Mouse (Mus musculus): Measurements from ENCODE around the gene Fkbp7.
"Not testable (repeated sequence)": the region's sequence is repeated elsewhere in the genome, so short reads cannot be mapped to it uniquely, and the experiment has no call there.

The Fkbp7 gene

DNA sequence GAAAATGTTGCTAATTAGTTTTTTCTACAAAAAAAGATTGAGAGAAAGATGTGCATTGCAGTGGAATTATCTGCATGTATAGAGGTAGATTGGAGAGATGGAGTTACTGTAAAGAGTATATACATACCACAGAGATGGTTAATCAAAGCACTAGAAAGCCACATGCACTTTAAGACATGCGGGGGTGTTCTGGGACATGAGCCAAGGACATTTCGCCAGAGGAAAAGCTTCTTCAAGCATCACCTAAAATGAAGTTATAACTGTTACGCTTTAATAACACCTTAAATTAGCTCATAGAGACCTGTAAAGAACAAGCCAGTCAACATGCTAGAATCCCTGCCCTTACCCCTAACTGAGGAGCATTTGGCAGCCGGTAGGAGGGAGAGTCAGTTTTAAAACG, 5.7 kb downstream of the Fkbp7 start:
- DNase-seq (ENCODE audit: low spot score in 2 of 2): no peak

DNA sequence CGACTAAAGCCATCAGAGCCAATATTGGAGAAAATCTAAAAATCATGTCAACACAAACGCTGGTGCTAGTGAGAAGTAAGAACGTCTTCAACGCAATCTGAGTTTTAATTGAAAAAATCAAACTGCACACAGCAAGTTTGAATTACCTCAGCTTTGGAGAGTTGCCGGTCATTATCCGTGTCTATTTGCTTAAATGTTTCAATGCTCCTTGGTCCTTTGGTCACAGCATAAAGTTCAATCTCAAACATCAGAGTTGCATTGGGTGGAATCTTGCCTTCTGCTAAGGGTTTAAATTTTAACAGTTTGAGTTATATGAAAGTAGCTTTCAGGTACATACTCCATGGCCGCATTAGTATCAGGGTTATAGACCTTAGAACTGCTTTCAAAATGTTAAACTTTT, 7.4 kb downstream of the Fkbp7 start:
- no peak for DNase-seq (ENCODE audit: low spot score in 2 of 2)

DNA sequence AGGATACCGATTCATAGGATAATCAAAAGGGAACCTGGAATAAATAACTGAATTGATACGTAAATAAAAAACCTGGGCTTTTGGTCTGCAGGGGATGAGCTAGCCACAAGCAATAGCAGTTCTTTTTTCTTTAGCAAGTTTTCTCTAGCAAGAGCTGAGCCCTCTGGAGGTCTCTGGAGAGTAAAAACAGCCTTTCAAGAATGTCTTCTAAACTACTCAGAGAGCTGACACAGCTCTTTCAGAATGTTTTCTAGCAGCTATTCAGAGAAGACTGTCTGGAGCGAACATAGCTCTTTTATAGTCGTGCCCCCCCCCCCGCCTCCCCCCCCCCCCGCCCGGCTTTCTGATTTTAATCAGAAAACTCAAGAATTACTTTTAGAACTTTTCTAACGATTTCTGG, 13.5 kb downstream of the Fkbp7 start:
- DNase-seq (ENCODE audit: low spot score in 2 of 2): no peak

DNA sequence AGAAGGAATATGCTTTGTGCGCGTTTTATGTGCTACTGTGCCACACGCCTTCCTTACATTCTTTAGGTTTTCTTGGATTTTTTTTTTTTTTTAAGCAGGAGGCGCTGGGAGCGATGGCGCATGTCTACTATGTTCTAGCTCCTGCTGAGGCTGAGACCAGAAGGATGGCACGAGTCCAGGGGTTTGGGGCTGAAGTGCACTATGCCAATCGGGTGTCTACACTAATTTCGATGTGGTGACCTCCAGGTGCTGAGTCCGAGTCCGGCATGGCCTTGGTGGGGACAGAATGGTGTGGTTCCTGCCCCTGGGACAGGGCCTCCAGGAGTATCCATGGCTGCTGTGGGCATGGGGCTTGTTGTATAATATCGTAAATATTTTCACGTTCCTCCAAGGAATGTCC, 14.4 kb downstream of the Fkbp7 start:
- DNase-seq (ENCODE audit: low spot score in 2 of 2): no peak

DNA sequence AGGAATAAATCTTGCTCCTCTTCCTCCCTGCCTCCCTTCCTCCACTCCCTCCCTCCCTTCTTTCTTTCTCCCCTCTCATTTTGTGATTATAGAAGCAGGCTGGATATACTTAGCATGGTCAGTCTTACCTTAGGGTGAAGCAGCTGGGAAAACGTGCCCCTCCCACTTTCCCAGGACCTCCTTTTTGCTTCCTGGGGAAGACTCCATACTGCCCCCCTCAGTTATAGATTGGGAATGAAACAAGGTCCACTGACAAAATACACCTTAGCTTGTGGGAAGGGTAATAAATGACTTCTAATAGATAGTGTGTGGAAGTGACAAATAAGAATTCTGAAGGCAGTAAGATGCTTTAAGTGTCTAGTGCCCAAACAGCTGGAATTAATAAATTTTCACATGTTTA, 16.9 kb downstream of the Fkbp7 start:
- DNase-seq (ENCODE audit: low spot score in 2 of 2): no peak

DNA sequence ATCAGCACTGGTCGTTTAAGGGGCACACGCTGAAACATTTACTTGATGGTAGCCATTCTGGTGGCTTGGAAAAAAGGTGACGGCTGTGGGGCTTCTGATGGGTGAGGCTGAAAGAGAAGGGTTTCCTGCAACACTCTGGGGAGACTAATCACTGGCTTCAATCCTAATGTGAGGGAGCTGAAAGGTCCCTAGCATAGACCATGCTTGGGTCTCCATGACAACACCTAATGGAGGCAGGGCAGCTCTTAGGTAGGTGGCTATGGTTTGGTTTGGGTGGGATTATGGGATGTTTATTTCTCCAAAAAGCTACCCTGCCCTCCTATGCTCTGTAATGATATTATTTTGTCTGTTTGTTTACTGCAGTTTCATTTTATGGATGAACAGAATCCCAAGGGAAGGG, 17.5 kb downstream of the Fkbp7 start:
- DNase-seq (ENCODE audit: low spot score in 2 of 2): no peak

DNA sequence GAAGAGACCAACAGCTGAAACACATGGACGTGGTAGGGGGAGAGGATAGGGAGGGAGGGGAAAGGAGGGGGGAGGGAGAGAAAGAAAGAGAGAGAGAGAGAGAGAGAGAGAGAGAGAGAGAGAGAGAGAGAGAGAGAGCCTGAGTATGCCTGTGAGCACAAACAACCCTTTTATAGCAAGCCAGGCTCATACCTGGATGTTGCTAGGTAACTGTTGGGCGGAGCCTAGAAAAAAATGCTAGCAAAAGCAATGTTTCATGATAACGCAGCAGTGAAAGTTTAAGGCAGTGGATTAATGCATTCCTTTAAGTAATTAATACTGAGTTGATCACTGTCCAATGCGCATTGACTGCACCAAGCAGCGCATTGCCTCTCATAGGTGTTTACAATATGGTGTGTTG, 18.3 kb downstream of the Fkbp7 start:
- DNase-seq (ENCODE audit: low spot score in 2 of 2): no peak

DNA sequence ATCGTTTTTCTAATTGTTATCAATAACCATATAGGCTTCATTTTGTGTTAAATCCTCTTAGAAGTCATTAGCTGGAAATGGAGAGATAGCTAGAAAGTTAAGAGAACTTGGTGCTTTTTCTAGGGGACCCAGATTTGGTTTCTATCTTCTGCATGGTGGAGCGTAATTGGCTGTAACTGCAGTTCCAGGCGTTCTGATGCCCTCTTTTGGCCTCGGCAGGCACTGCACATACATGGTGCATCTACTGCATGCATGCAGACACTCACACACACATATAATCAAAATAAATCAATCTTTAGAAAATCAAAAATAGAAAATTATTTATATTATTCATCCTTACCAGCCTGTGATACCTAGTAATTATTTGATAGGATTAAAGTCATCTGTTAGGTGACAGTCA, 19.8 kb downstream of the Fkbp7 start:
- no peak for DNase-seq (ENCODE audit: low spot score in 2 of 2)

DNA sequence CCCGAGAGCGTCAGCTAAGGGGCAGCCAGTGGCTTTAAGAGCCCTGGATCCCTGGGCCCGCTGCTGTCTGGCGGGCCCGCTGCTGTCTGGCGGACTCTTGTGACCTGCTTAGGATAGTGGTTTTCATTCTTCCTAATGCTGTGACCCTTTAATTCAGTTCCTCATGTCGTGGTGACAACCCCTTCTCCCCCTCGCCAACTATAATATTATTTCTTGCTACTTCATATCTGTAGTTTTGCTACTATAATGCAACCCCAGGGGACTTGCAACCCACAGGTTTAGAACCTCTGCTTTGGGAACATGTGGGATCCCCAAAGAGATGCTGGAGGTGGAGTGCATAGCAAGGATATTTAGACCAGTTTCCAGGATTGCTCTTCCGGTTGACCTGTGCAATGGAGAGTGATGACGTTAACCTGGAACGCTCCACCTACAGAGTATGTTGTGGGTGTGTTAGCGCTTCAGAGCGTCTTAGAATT, 24.2 kb downstream of the Fkbp7 start:
- no peak for DNase-seq (ENCODE audit: low spot score in 2 of 2)

DNA sequence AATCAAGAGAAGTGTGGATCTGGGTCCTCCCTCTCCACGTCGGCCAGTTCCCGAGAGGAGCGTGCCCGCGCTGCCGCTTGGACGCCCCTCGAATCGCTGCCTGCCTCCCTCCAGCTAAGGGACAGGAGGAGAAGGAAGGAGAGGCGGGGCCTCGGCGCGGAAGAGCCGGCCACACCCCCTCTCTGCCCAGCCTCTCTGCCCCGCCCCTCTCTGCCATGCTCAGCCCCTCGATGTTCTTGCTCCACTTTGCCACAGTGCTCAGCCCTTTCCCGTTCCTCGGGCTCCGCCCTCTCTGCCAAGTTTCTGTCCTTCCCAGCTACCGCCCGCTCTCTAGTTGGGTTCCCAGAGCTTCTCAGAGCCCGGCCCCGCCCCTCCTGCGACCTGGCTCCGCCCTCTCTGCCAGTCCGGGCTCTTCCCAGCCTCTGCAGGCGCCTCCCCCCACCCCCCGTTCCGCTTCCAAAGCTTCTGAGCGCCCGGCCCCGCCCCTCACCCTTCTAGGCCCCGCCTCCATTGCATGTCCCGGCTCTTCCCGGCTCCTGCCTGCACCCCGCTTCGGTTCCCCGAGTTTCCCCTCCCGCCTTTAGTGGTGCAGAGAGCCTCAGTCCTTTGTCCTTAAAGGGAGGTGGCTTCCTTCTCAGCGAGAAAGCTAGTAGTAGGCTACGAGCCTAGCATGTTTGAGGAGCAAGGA, 24.9 kb downstream of the Fkbp7 start, which contains the start of the genes Prkra and Pjvk:
Gene Prkra (minus strand): TSS at position 133 of the 688 bp plus-strand sequence.
Gene Pjvk (plus strand): TSS at position 594 of the 688 bp plus-strand sequence.
- peak; percentile 99 for DNase-seq (ENCODE audit: low spot score in 2 of 2)

DNA sequence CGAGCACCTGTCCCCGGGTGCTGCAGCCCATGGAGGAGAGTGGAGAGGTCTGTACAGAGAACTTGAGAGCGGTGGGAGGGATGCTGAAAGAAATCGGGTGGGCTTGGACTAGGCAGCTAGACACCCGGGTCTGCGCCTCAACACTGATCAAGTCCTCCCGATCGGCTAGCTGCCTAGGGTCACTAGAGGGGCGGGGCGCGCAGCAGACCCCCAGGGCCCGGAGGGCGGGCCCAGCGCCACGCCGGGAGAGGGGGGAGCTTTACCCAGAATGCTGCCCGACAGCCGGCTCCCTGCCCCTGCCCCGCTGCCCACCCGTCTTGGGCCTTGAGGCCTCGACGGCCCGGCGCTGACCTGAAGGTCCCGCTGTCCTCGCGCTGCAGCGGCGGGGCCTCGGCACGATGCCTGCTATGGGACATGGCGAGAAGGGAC, 25.5 kb downstream of the Fkbp7 start:
- DNase-seq (ENCODE audit: low spot score in 2 of 2): no peak

DNA sequence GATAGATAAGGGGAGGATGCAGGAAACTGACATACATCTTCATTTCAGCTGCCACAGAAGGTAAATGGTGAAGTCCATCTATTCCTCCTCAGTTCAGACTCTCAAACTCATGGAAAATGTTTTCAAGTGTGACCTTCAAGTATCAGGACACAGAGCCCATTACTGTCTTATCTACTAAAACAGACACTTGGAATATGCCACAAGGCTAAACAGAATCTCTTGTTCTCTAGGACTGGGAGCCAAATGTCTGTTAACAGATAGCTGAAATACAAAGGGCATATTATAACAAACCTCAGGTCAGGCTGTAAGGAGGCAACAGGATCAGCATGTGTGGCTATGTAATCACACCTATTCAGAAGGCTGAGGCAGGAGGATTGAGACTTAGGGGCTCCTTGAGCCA, 29.1 kb downstream of the Fkbp7 start:
- DNase-seq (ENCODE audit: low spot score in 2 of 2): no peak

DNA sequence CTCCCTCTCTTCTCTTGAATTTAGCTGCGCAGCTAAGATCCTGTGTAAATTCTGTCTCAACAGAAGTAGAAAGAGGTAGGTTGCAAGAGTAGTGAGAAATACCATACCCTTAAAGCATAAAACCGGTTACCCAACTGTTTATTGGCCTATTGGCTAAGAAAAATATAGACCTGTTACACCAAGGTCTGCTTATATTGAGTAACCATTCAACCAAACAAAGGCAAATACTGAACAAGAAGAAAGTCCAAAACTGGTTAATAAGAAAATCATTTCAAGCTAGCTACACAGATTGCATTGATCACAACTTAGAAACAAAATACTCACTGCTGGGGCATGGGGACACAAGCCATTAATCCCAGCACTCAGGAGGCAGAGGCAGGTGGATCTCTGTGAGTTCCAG, 33.3 kb downstream of the Fkbp7 start:
- DNase-seq (ENCODE audit: low spot score in 2 of 2): no peak

DNA sequence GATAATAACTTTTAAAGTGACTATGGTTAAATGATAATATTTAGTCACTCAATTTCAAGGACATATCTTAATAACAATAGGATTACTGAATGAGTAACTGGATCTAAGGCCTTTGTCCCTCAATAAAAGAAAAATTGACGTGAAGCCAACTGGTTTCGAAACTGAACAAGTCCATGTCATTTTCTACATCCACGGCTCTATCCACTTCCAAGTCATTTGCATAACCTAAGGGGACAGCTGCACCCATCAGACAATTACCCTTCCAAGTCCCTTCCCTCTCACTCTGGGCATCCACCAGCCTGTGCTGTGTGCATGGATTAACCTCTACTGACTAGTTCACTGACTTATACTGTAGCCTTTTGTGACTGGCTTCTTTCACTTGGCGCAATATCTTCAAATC, 41.3 kb downstream of the Fkbp7 start:
- DNase-seq (ENCODE audit: low spot score in 2 of 2): no peak

DNA sequence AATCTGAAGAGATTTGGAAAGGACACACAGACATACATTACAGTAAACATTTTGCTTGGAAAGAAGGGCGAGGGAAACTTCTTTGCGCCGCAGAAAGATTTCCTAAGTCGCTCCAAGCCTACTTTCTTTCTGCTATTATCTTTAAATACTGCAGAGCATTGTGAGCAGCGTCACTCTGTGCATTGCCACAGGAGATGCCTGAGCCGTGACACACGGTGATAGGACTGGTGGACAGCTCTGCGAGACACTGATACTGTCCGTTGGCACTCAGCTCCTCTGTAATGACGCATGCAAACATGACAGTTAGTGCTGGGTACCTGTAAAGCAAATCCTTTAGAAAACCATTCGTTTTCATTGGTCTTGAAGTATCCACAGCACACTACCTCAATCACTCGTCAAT, 42.6 kb downstream of the Fkbp7 start:
- DNase-seq (ENCODE audit: low spot score in 2 of 2): no peak

DNA sequence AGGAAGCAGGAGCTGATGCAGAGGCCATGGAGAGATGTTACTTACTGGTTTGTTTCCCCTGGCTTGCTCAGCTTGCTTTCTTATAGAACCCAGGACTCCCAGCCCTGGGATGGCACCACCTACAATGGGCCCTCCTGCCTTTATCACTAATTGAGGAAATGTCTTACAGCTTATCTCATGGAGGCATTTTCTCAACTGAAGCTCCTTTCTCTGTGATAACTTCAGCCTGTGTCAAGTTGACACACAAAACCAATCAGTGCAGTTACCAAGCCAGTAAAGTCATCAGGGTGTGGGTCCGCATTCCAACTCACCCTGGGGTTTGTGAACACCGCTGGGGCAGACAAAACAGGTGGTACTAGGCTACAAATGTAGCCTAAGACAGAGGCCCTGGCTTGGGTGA, 50.6 kb downstream of the Fkbp7 start:
- not testable (repeated sequence) for DNase-seq (ENCODE audit: low spot score in 2 of 2)

DNA sequence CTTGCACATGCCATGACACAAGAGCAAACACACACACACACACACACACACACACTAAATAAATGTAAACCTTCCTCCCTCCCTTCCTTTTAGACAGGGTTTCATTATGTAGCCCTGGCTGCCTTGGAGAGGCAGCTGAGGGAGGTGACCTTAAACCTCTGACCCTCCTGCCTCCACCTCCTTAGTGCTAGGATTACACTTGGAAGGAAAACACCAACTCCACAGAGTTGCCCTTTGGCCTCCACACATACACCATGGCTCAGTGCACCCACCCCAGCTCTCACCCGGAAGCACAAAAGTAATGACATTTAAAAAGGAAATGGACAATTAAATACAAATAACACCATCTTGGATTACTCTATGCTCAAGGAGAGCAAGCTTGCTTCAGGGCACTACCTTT, 51.2 kb downstream of the Fkbp7 start:
- no peak for DNase-seq (ENCODE audit: low spot score in 2 of 2)

DNA sequence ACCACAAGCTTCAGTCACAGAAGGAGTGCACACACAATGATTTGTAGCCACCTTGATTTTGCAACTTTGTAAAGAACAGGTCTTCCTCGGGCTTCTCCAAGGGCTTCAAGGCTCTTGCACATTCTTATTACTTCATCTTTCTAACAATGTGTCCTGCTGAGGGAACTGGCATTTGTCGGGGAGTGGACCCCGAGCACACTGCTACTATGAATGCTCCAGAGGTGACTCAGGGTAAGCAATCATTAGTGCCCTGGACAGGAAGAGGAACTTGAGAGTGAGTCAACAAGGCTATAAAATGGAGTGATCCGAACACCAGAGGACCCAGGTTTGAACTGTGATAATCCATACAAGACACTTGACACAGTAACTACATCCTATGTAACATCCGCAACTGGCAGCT, 52.7 kb downstream of the Fkbp7 start:
- no peak for DNase-seq (ENCODE audit: low spot score in 2 of 2)

DNA sequence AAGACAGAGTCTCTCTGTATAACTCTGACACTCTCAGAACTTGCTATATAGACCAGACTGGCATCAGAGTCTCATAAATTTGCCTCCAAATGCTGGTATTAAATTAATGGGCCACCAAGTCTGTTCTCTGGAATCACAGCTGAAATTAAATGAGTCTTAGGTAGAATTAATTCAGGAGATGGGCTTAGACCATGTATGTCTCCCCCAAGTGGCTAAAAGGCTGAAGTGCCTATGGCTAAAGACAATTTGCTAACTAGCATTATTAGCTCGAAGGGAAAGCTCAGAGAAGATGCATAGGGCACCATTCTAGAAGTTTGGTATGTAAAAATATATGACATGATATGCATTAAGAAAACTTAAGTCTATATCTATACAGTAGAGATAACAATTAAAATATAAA, 54.8 kb downstream of the Fkbp7 start:
- peak in 1 of 2 experiments; percentile 41 for DNase-seq (ENCODE audit: low spot score in 2 of 2)

Data from cerebellum, postnatal 4 days (tissue).